Mouse (Mus musculus): ENCODE results near the gene Havcr2. TPM values are rescaled to one million over a fixed set of nuclear protein-coding genes. Genes with fewer than 3 reads are reported as not detected.
A peak's percentile ranks its signal among the peaks of the same experiment; 100 is the strongest.
"Not testable (repeated sequence)": the region's sequence is repeated elsewhere in the genome, so short reads cannot be mapped to it uniquely, and the experiment has no call there.

Havcr2 gene
- total RNA-seq, 2 experiments from 2014 or later, result 1.7 to 2.0 TPM

GRCm38 (mm10) chr11:46461362-46461761 is 6.6 kb downstream of the Havcr2 start:
- no peak for DNase-seq

- DNase-seq, result no peak
Measured at GRCm38 (mm10) chr11:46461931-46462330, 7.2 kb downstream of the Havcr2 start.

- no peak for DNase-seq
Measured at GRCm38 (mm10) chr11:46466878-46467277, 12.1 kb downstream of the Havcr2 start.

GRCm38 (mm10) chr11:46474220-46474619 is 19.5 kb downstream of the Havcr2 start:
- DNase-seq, result no peak

- DNase-seq, result no peak
Measured at GRCm38 (mm10) chr11:46479311-46479710, 24.6 kb downstream of the Havcr2 start.

GRCm38 (mm10) chr11:46480517-46480916 is 25.8 kb downstream of the Havcr2 start:
- no peak for DNase-seq

- no peak for DNase-seq
Measured at GRCm38 (mm10) chr11:46488231-46488630, 33.5 kb downstream of the Havcr2 start.

GRCm38 (mm10) chr11:46488650-46489049 is 33.9 kb downstream of the Havcr2 start:
- peak in 1 of 2 experiments; percentile 6 for DNase-seq

- DNase-seq, result no peak
Measured at GRCm38 (mm10) chr11:46507146-46507545, 52.4 kb downstream of the Havcr2 start.

GRCm38 (mm10) chr11:46509900-46510299 is 55.2 kb downstream of the Havcr2 start:
- DNase-seq, result no peak

- not testable (repeated sequence) for DNase-seq
Measured at GRCm38 (mm10) chr11:46521341-46521740, 66.6 kb downstream of the Havcr2 start.

GRCm38 (mm10) chr11:46522719-46523118 is 68.0 kb downstream of the Havcr2 start:
- no peak for DNase-seq

- DNase-seq, result no peak
Measured at GRCm38 (mm10) chr11:46523912-46524311, 69.2 kb downstream of the Havcr2 start, which contains the start of gene Gm12169. TSS of gene Gm12169 (plus strand) at chr11:46524212.

GRCm38 (mm10) chr11:46530149-46530548 is 75.4 kb downstream of the Havcr2 start:
- no peak for DNase-seq

Other genes with a start within 250 kb of the Havcr2 start
- gene Fndc9, start 219.4 kb upstream of the Havcr2 start, total RNA-seq (2021), result 1 to 10 TPM in 1 of 2 experiments, under 1 TPM in 1; 0.92 to 1.3 TPM
- gene Cyfip2, start 142.1 kb upstream of the Havcr2 start, total RNA-seq (2021), result 100 to 1,000 TPM; 491 to 500 TPM
- gene Itk, start 65.4 kb upstream of the Havcr2 start, total RNA-seq (2021), result under 1 TPM; 0.18 to 0.27 TPM
- gene Fam71b, start 58.4 kb upstream of the Havcr2 start, total RNA-seq (2021), result not detected
- gene Med7, start 18.0 kb upstream of the Havcr2 start, total RNA-seq (2021), result 10 to 100 TPM; 31.4 to 35.3 TPM
- gene Gm12169, start 69.3 kb downstream of the Havcr2 start, total RNA-seq (2021), result not detected
- not detected for gene BC053393, start 116.6 kb downstream of the Havcr2 start, total RNA-seq (2021)
- not detected for gene Dppa1, start 174.3 kb downstream of the Havcr2 start, total RNA-seq (2021)

Data from layer of hippocampus, postnatal 36 days (tissue).